Mouse (Mus musculus) midbrain, embryonic 10.5 days (tissue): ENCODE data around the gene 2310034G01Rik. TPM values are rescaled to one million over a fixed set of nuclear protein-coding genes. Genes with fewer than 3 reads are reported as not detected.

Experiments used
- DNase-seq: peaks from one replicate; pipeline ENCODE4 v3.0.0-alpha.2; 2017; ENCODE audit warnings: low spot score
- H3K27ac ChIP-seq: fragments of 300-500 bp; sonication (generic); replicated peaks from 2 replicates; pipeline ENCODE4 v1.5.1; 2016; ENCODE audit warnings: mild to moderate bottlenecking
- H3K27me3 ChIP-seq: fragments of 300-500 bp; sonication (generic); 2 replicates; pipeline ENCODE4 v1.6.1; 2016; ENCODE audit warnings: low read depth, mild to moderate bottlenecking; ENCODE audit not compliant: poor library complexity, severe bottlenecking
- H3K36me3 ChIP-seq: fragments of 300-500 bp; sonication (generic); 2 replicates; pipeline ENCODE4 v1.6.1; 2016; ENCODE audit warnings: mild to moderate bottlenecking, moderate library complexity
- H3K4me1 ChIP-seq: fragments of 300-500 bp; sonication (generic); 2 replicates; pipeline ENCODE4 v1.6.1; 2016
- H3K4me3 ChIP-seq: fragments of 300-500 bp; sonication (generic); 2 replicates; pipeline ENCODE4 v1.5.1; 2016; ENCODE audit warnings: mild to moderate bottlenecking, moderate library complexity
- H3K9me3 ChIP-seq: fragments of 300-500 bp; sonication (generic); replicated peaks from 2 replicates; pipeline ENCODE4 v1.6.1; 2016; ENCODE audit warnings: mild to moderate bottlenecking
- WGBS: fragments of 180-500 bp; shearing (Covaris S2); methylation state at CpG from one replicate; pipeline ENCODE4 v1.1.7; 2016; 5-methylcytosine and 5-hydroxymethylcytosine counted together
- polyA plus RNA-seq: library from polyadenylated mRNA; unstranded; fragments of >200 nt; fragmentation: Nextera tagmentation; extraction: Ambion mirVana; gene quantifications from 2 replicates; pipeline ENCODE4 v1.2.1, GENCODE M21; 2016

2310034G01Rik gene
- polyA plus RNA-seq, 1 experiment from 2014 or later = 0.96 TPM

- peak overlapping the region; percentile 85 for H3K27ac ChIP-seq
Measured at GRCm38 (mm10) chr19:46348761-46349458, 1.2 kb downstream of the 2310034G01Rik start.

GRCm38 (mm10) chr19:46347936-46348668, 2.0 kb downstream of the 2310034G01Rik start:
- H3K4me3 ChIP-seq = peak overlapping the region; percentile 71
- no peaks in the 10 kb centered on the region for H3K9me3 ChIP-seq
- H3K4me1 ChIP-seq = peaks cover 21% of the 10 kb centered on the region
- H3K27ac ChIP-seq = peak overlapping the region; percentile 85
- WGBS = 33% methylated on average over 14 of the region's 14 CpGs
- no peak for DNase-seq
- H3K36me3 ChIP-seq = no peaks in the 10 kb centered on the region
- peaks cover 81% of the 10 kb centered on the region for H3K27me3 ChIP-seq

More at GRCm38 (mm10) chr19:46348761-46349458, 1.2 kb downstream of the 2310034G01Rik start:
- peaks cover 21% of the 10 kb centered on the region for H3K4me1 ChIP-seq
- DNase-seq = peak; percentile 79
- H3K36me3 ChIP-seq = no peaks in the 10 kb centered on the region
- peak overlapping the region; percentile 71 for H3K4me3 ChIP-seq
- H3K27me3 ChIP-seq = peaks cover 78% of the 10 kb centered on the region
- H3K9me3 ChIP-seq = no peaks in the 10 kb centered on the region
- WGBS = under 1% methylated on average over 78 of the region's 78 CpGs

DNA sequence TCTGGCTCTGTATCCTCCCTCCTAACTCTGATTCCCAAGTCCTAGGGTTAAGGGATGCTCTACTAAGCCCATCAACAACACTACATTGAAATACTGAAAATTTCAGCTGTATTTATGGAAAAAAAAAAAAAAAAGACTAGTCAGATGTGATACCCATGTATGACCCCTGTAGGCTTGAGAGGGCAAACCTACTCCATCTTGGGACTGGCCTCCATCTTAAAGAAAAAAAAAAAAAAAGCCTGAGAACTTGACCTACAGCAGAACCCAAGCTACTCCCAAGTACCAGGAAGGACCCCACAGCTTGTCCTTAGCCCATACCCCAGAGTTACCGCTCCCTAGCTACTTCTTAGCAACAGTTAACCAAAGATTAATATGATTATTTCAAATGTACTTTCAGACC, 3.0 kb downstream of the 2310034G01Rik start:
- H3K27me3 ChIP-seq = peaks cover 81% of the 10 kb centered on the region

GRCm38 (mm10) chr19:46344710-46345419, 5.2 kb downstream of the 2310034G01Rik start:
- H3K36me3 ChIP-seq = no peaks in the 10 kb centered on the region
- H3K4me1 ChIP-seq = peaks cover 26% of the 10 kb centered on the region
- H3K27ac ChIP-seq = no peak overlapping the region
- H3K27me3 ChIP-seq = peaks cover 69% of the 10 kb centered on the region
- no peaks in the 10 kb centered on the region for H3K9me3 ChIP-seq
- DNase-seq = no peak
- WGBS = 28% methylated on average over 7 of the region's 7 CpGs
- no peak overlapping the region for H3K4me3 ChIP-seq

More for the DNA sequence above, 3.0 kb downstream of the 2310034G01Rik start:
- Histone ChIP-seq H3K9me3 (no peaks in the 10 kb centered on the region), H3K36me3 (no peaks in the 10 kb centered on the region), H3K4me1 (peaks cover 21% of the 10 kb centered on the region), H3K27ac (no peak overlapping the region), H3K4me3 (no peak overlapping the region)
- DNase-seq = no peak
- 98% methylated on average over 1 of the region's 1 CpGs for WGBS

GRCm38 (mm10) chr19:46339287-46339971, 10.7 kb downstream of the 2310034G01Rik start:
- Histone ChIP-seq H3K4me1 (peaks cover 33% of the 10 kb centered on the region), H3K27me3 (peaks cover 24% of the 10 kb centered on the region), H3K4me3 (peak overlapping the region; percentile 82; the same call in 1 of the 2 replicates), H3K27ac (peak overlapping the region; percentile 95; the same call in 1 of the 2 replicates), H3K36me3 (peaks cover 11% of the 10 kb centered on the region), H3K9me3 (no peaks in the 10 kb centered on the region)
- WGBS = 79% methylated on average over 7 of the region's 7 CpGs
- no peak for DNase-seq

- WGBS = 58% methylated on average over 6 of the region's 6 CpGs
Measured at GRCm38 (mm10) chr19:46338942-46339286, 11.2 kb downstream of the 2310034G01Rik start.

GRCm38 (mm10) chr19:46338331-46338936, 11.7 kb downstream of the 2310034G01Rik start, which contains the start of gene Cuedc2:
Gene Cuedc2, minus strand, starts transcription at chr19:46338702.
- peak within 1 kb of the TSS; percentile 82 for H3K4me3 ChIP-seq
- peaks cover 11% of the 10 kb centered on the region for H3K36me3 ChIP-seq
- WGBS = under 1% methylated on average over 31 of the region's 31 CpGs
- no peaks in the 10 kb centered on the region for H3K9me3 ChIP-seq
- H3K4me1 ChIP-seq = peaks cover 41% of the 10 kb centered on the region
- H3K27me3 ChIP-seq = peaks cover 15% of the 10 kb centered on the region
- DNase-seq = peak; percentile 95
- H3K27ac ChIP-seq = peak within 1 kb of the TSS; percentile 95

More at GRCm38 (mm10) chr19:46338942-46339286, 11.2 kb downstream of the 2310034G01Rik start:
- DNase-seq = no peak
- peaks cover 11% of the 10 kb centered on the region for H3K36me3 ChIP-seq
- H3K9me3 ChIP-seq = no peaks in the 10 kb centered on the region
- H3K27ac ChIP-seq = peak overlapping the region; percentile 95
- H3K4me1 ChIP-seq = peaks cover 38% of the 10 kb centered on the region
- H3K4me3 ChIP-seq = peak overlapping the region; percentile 82
- peaks cover 19% of the 10 kb centered on the region for H3K27me3 ChIP-seq

- no peaks in the 10 kb centered on the region for H3K9me3 ChIP-seq
Measured at GRCm38 (mm10) chr19:46337719-46338330, 12.3 kb downstream of the 2310034G01Rik start.

GRCm38 (mm10) chr19:46333906-46334305, 16.2 kb downstream of the 2310034G01Rik start:
- H3K27me3 ChIP-seq = peaks cover 20% of the 10 kb centered on the region
- H3K36me3 ChIP-seq = peaks cover 39% of the 10 kb centered on the region
- no peak overlapping the region for H3K4me3 ChIP-seq
- no peak for DNase-seq
- WGBS = 89% methylated on average over 3 of the region's 3 CpGs
- no peaks in the 10 kb centered on the region for H3K9me3 ChIP-seq
- no peak overlapping the region for H3K27ac ChIP-seq
- H3K4me1 ChIP-seq = peaks cover 67% of the 10 kb centered on the region

More at GRCm38 (mm10) chr19:46337719-46338330, 12.3 kb downstream of the 2310034G01Rik start:
- Histone ChIP-seq H3K4me3 (peak overlapping the region; percentile 82), H3K36me3 (peaks cover 11% of the 10 kb centered on the region), H3K27ac (peak overlapping the region; percentile 95), H3K4me1 (peaks cover 47% of the 10 kb centered on the region), H3K27me3 (peaks cover 15% of the 10 kb centered on the region)
- no peak for DNase-seq
- 41% methylated on average over 15 of the region's 15 CpGs for WGBS

DNA sequence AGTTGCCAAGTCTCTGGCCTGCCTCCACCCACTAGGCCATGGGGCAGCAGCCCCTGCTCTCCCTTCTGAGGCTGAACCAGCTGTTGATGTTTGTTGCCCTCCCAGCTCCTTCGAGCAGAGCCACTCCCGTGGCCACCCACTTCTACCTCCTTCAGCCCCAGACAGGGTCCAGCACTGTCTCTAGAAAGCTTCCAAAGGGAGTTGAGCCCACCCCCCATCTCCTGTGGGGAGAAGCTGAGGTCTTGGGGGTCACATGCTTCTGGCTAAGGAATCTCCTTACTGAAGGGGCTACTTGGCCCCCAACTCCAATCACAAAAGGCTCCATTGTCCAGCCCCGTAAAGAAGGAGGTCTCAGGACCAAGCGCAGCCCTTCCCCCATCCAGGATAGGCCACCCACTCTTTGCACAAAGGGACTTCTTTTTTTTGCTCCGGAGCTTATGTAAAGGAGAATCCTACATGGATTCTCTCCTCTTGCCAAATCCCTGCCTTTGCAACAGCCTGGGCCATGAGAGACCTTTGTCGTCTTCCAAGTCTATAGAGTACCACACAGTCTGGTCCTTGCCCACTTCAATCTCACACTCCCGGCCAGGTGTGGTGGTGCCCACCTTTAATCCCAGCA, 17.3 kb downstream of the 2310034G01Rik start:
- WGBS = 48% methylated on average over 7 of the region's 7 CpGs

DNA sequence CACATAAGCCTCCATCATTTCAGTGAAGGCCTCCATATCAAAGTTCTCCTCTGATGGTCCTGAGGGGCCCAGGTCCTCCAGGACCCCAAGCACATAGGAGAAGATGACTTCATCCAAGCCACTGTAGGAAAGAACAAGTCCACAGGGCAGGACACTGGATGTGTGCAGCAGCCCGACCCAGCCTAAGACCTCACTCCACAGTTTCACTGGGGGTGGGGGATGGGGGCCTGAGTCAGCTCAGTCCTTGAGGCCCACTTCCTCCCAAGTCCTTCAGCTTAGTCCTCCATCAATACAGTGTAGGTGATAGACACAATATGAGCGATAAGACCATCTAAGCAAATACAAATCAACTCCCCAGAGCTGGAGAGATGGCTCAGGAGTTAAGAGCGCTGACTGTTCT, 18.2 kb downstream of the 2310034G01Rik start:
- Histone ChIP-seq H3K4me3 (no peak overlapping the region), H3K4me1 (peaks cover 68% of the 10 kb centered on the region), H3K36me3 (peaks cover 39% of the 10 kb centered on the region), H3K27me3 (peaks cover 28% of the 10 kb centered on the region), H3K27ac (no peak overlapping the region), H3K9me3 (no peaks in the 10 kb centered on the region)
- no peak for DNase-seq
- WGBS = 86% methylated on average over 3 of the region's 3 CpGs

More for the DNA sequence above, 17.3 kb downstream of the 2310034G01Rik start:
- peak overlapping the region; percentile 78 for H3K27ac ChIP-seq
- peaks cover 68% of the 10 kb centered on the region for H3K4me1 ChIP-seq
- peak overlapping the region; percentile 23; the same call in 1 of the 2 replicates for H3K4me3 ChIP-seq
- peaks cover 20% of the 10 kb centered on the region for H3K27me3 ChIP-seq
- DNase-seq = peak; percentile 49
- peaks cover 39% of the 10 kb centered on the region for H3K36me3 ChIP-seq
- H3K9me3 ChIP-seq = no peaks in the 10 kb centered on the region
